Mouse (Mus musculus) adrenal gland, postnatal 14 days (tissue): ENCODE data around the gene Ovol3. TPM values are rescaled to one million over a fixed set of nuclear protein-coding genes. Genes with fewer than 3 reads are reported as not detected.
"Not testable (repeated sequence)": the region's sequence is repeated elsewhere in the genome, so short reads cannot be mapped to it uniquely, and the experiment has no call there.

Source experiments
- DNase-seq: peaks from one replicate; pipeline ENCODE4 v3.0.0; 2021; ENCODE audit warnings: mixed read lengths
- long read RNA-seq, 2 experiments: library from polyadenylated mRNA; stranded (forward); transcript quantifications; one replicate each; pipeline ENCODE4 v2.0.0; 2021
- total RNA-seq: library from RNA; stranded (reverse); gene quantifications from 2 replicates; pipeline ENCODE4 v1.2.3, GENCODE M21; 2021

Gene Ovol3
- not detected in 2 replicates for total RNA-seq
- long read RNA-seq, experiment 1: 0 reads
- long read RNA-seq, experiment 2: 0 reads

GRCm38 (mm10) chr7:30235625-30236024 lies at the start of gene Ovol3:
Ovol3 (minus strand) TSS chr7:30235725.
- no peak for DNase-seq

GRCm38 (mm10) chr7:30282740-30283139 lies 47.2 kb upstream of the Ovol3 start:
- DNase-seq: no peak

- DNase-seq: no peak
Observed at GRCm38 (mm10) chr7:30281522-30281921, 46.0 kb upstream of the Ovol3 start.

- peak; percentile 91 for DNase-seq
Observed at GRCm38 (mm10) chr7:30280670-30281138, 45.2 kb upstream of the Ovol3 start.

GRCm38 (mm10) chr7:30279951-30280669 lies 44.6 kb upstream of the Ovol3 start, which contains the start of the genes Thap8 and Wdr62:
Thap8 (plus strand) TSS chr7:30280094.
Wdr62 (minus strand) TSS chr7:30280419.
- peak; percentile 95 for DNase-seq

GRCm38 (mm10) chr7:30279536-30279935 lies 44.0 kb upstream of the Ovol3 start:
- no peak for DNase-seq

- peak; percentile 45 for DNase-seq
Observed at GRCm38 (mm10) chr7:30278911-30279310, 43.4 kb upstream of the Ovol3 start.

GRCm38 (mm10) chr7:30274383-30274782 lies 38.9 kb upstream of the Ovol3 start:
- DNase-seq: no peak

GRCm38 (mm10) chr7:30269641-30270040 lies 34.1 kb upstream of the Ovol3 start:
- DNase-seq: no peak

GRCm38 (mm10) chr7:30266780-30267179 lies 31.3 kb upstream of the Ovol3 start:
- DNase-seq: no peak

GRCm38 (mm10) chr7:30265935-30266334 lies 30.4 kb upstream of the Ovol3 start:
- no peak for DNase-seq

GRCm38 (mm10) chr7:30265531-30265930 lies 30.0 kb upstream of the Ovol3 start:
- DNase-seq: no peak

- DNase-seq: peak; percentile 26
Observed at GRCm38 (mm10) chr7:30265041-30265440, 29.5 kb upstream of the Ovol3 start.

- DNase-seq: peak; percentile 74
Observed at GRCm38 (mm10) chr7:30251956-30252954, 16.7 kb upstream of the Ovol3 start.

- DNase-seq: not testable (repeated sequence)
Observed at GRCm38 (mm10) chr7:30237374-30237773, 1.8 kb upstream of the Ovol3 start.

- DNase-seq: no peak
Observed at GRCm38 (mm10) chr7:30235091-30235490, 434 bp downstream of the Ovol3 start.

GRCm38 (mm10) chr7:30234276-30234858 lies 1.2 kb downstream of the Ovol3 start:
- DNase-seq: peak; percentile 63

GRCm38 (mm10) chr7:30233387-30233786 lies 2.1 kb downstream of the Ovol3 start:
- DNase-seq: peak; percentile 22

- DNase-seq: peak; percentile 86
Observed at GRCm38 (mm10) chr7:30232631-30233148, 2.8 kb downstream of the Ovol3 start.

- DNase-seq: peak; percentile 99
Observed at GRCm38 (mm10) chr7:30231669-30232454, 3.7 kb downstream of the Ovol3 start, which contains the start of the genes Polr2i and Tbcb. Polr2i (plus strand) TSS chr7:30231948. Tbcb (minus strand) TSS chr7:30232272.

- no peak for DNase-seq
Observed at GRCm38 (mm10) chr7:30231328-30231668, 4.2 kb downstream of the Ovol3 start.
